Mouse (Mus musculus): Measurements from ENCODE around the gene Btbd7. TPM values are rescaled to one million over a fixed set of nuclear protein-coding genes. Genes with fewer than 3 reads are reported as not detected.
A peak's percentile ranks its signal among the peaks of the same experiment; 100 is the strongest.

Btbd7 gene
- 31.2 and 37.8 TPM in 2 replicates for total RNA-seq (2014; rRNA removed)
- polyA plus RNA-seq (2015; fragmentation: Nextera tagmentation; extraction: Ambion mirVana): 5.1 and 7.0 TPM in 2 replicates

GRCm38 (mm10) chr12:102878031-102878823 is at the start of gene Btbd7:
Gene Btbd7 (minus strand): TSS chr12:102878471.
- peak; percentile 98 for DNase-seq
- no peaks in the 10 kb centered on the region for H3K9me3 ChIP-seq (ENCODE audit: low read length)
- H3K4me1 ChIP-seq (ENCODE audit: insufficient read depth): peaks cover 12% of the 10 kb centered on the region
- peak within 1 kb of the TSS; percentile 93 for H3K27ac ChIP-seq (ENCODE audit: low read depth, low read length)
- peak; percentile 96 for ATAC-seq
- TF ChIP-seq CTCF (IDR thresholded peaks at IDR 0.05; ENCODE audit: low read depth): no peak
- no peaks in the 10 kb centered on the region for H3K27me3 ChIP-seq (ENCODE audit: insufficient read depth, low read length)
- WGBS: 5% methylated on average over 89 of the region's 95 CpGs
- peak within 1 kb of the TSS; percentile 56 for H3K4me2 ChIP-seq (ENCODE audit: low read depth)
- peak within 1 kb of the TSS; percentile 96 for H3K4me3 ChIP-seq (ENCODE audit: low read depth, low read length)
- peak within 1 kb of the TSS; percentile 86 for H3K9ac ChIP-seq
- no peaks in the 10 kb centered on the region for H3K36me3 ChIP-seq (ENCODE audit: insufficient read depth)

DNA sequence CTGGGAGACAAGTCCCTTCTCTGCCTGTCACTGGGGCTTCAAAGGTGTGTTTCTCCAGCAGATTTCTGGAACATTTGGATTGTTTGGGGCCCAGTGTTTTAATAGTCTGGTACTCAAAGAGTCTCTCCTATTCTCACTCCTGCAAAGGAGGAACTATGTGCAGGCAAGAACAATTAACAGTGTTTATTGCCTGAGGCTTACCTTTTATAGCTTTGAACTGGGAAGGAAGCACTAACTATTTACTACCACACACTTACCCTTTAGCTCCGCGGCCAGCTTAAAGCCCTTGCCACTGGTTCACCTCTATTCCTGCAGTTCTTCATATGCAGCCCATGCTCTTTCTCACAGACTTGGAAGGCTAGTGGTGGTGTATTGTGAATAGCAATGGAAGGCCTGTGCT is 37.8 kb upstream of the Btbd7 start:
- ATAC-seq: no peak
- H3K4me1 ChIP-seq (ENCODE audit: insufficient read depth): no peaks in the 10 kb centered on the region
- H3K9ac ChIP-seq: no peak overlapping the region
- 91% methylated on average over 2 of the region's 2 CpGs for WGBS
- H3K36me3 ChIP-seq (ENCODE audit: insufficient read depth): no peaks in the 10 kb centered on the region
- DNase-seq: no peak
- H3K4me2 ChIP-seq (ENCODE audit: low read depth): no peak overlapping the region
- no peak for TF ChIP-seq CTCF (IDR thresholded peaks at IDR 0.05; ENCODE audit: low read depth)
- no peak overlapping the region for H3K4me3 ChIP-seq (ENCODE audit: low read depth, low read length)
- H3K9me3 ChIP-seq (ENCODE audit: low read length): no peaks in the 10 kb centered on the region
- no peaks in the 10 kb centered on the region for H3K27me3 ChIP-seq (ENCODE audit: insufficient read depth, low read length)
- no peak overlapping the region for H3K27ac ChIP-seq (ENCODE audit: low read depth, low read length)

DNA sequence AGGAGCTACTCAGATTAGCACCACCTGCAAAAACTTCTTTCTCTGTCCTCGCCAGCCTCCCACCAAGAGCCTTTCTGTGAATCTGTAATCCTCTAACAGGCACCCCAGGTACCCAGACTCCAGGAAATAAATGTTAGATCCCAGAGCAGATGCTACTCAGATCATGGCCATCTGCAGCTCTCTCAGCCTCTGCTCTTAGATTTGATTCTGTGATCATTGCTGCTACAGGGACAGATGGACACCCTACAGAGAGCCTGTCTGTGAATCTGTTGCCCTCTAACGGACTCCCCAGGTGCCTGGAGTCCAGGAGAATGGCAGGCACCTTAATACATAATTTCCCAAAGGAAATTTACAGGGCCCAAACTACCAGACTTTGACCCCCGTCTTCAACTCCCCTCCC is 29.9 kb upstream of the Btbd7 start:
- Histone ChIP-seq H3K4me2 (ENCODE audit: low read depth) (no peak overlapping the region), H3K27ac (ENCODE audit: low read depth, low read length) (no peak overlapping the region), H3K9ac (no peak overlapping the region), H3K4me1 (ENCODE audit: insufficient read depth) (no peaks in the 10 kb centered on the region), H3K4me3 (ENCODE audit: low read depth, low read length) (no peak overlapping the region), H3K27me3 (ENCODE audit: insufficient read depth, low read length) (no peaks in the 10 kb centered on the region), H3K9me3 (ENCODE audit: low read length) (no peaks in the 10 kb centered on the region), H3K36me3 (ENCODE audit: insufficient read depth) (no peaks in the 10 kb centered on the region)
- WGBS: 41% methylated on average over 3 of the region's 3 CpGs
- ATAC-seq (no peak), DNase-seq (no peak)
- no peak for TF ChIP-seq CTCF (IDR thresholded peaks at IDR 0.05; ENCODE audit: low read depth)

- Histone ChIP-seq H3K36me3 (ENCODE audit: insufficient read depth) (no peaks in the 10 kb centered on the region), H3K9ac (no peak within 1 kb of the TSS), H3K9me3 (ENCODE audit: low read length) (no peaks in the 10 kb centered on the region), H3K27ac (ENCODE audit: low read depth, low read length) (no peak within 1 kb of the TSS), H3K27me3 (ENCODE audit: insufficient read depth, low read length) (no peaks in the 10 kb centered on the region), H3K4me2 (ENCODE audit: low read depth) (no peak within 1 kb of the TSS), H3K4me1 (ENCODE audit: insufficient read depth) (no peaks in the 10 kb centered on the region), H3K4me3 (ENCODE audit: low read depth, low read length) (no peak within 1 kb of the TSS)
- ATAC-seq: no peak
- TF ChIP-seq CTCF (IDR thresholded peaks at IDR 0.05; ENCODE audit: low read depth): no peak
- WGBS: 93% methylated on average over 17 of the region's 17 CpGs
- DNase-seq: no peak
These were observed 20.8 kb upstream of the Btbd7 start, which contains the start of gene Cox8c for GRCm38 (mm10) chr12:102899091-102899490. Gene Cox8c (plus strand): TSS chr12:102899316.

GRCm38 (mm10) chr12:102888568-102888967 is 10.3 kb upstream of the Btbd7 start:
- ATAC-seq (no peak), DNase-seq (no peak)
- no peak overlapping the region for H3K9ac ChIP-seq
- no peak overlapping the region for H3K27ac ChIP-seq (ENCODE audit: low read depth, low read length)
- no peak overlapping the region for H3K4me2 ChIP-seq (ENCODE audit: low read depth)
- H3K4me3 ChIP-seq (ENCODE audit: low read depth, low read length): no peak overlapping the region
- H3K4me1 ChIP-seq (ENCODE audit: insufficient read depth): no peaks in the 10 kb centered on the region
- no peaks in the 10 kb centered on the region for H3K27me3 ChIP-seq (ENCODE audit: insufficient read depth, low read length)
- H3K9me3 ChIP-seq (ENCODE audit: low read length): no peaks in the 10 kb centered on the region
- no peak for TF ChIP-seq CTCF (IDR thresholded peaks at IDR 0.05; ENCODE audit: low read depth)
- WGBS: 42% methylated on average over 5 of the region's 5 CpGs
- no peaks in the 10 kb centered on the region for H3K36me3 ChIP-seq (ENCODE audit: insufficient read depth)

DNA sequence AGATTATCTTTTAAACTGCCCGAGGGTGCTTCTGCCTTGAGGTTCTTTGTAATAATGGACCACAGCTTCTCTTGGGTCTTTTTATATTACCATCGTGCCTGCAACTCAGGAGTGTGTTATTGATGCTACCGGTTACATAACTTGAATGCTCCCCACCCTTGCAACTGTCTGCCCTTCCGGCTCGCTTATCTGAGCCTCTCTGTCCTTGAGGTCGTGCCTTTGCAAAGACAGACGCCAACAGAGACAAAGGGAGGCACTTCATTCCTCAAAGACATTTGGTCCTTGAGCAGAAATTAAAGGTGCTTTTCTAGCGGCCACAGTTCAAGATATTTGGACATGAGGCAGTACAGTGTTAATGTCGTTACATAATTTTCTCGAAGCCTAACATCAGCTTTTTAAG is 9.1 kb upstream of the Btbd7 start:
- Histone ChIP-seq H3K27me3 (ENCODE audit: insufficient read depth, low read length) (no peaks in the 10 kb centered on the region), H3K36me3 (ENCODE audit: insufficient read depth) (no peaks in the 10 kb centered on the region), H3K4me3 (ENCODE audit: low read depth, low read length) (no peak overlapping the region), H3K9ac (no peak overlapping the region), H3K9me3 (ENCODE audit: low read length) (no peaks in the 10 kb centered on the region), H3K4me2 (ENCODE audit: low read depth) (no peak overlapping the region), H3K27ac (ENCODE audit: low read depth, low read length) (no peak overlapping the region), H3K4me1 (ENCODE audit: insufficient read depth) (no peaks in the 10 kb centered on the region)
- no peak for TF ChIP-seq CTCF (IDR thresholded peaks at IDR 0.05; ENCODE audit: low read depth)
- 43% methylated on average over 10 of the region's 10 CpGs for WGBS
- ATAC-seq (no peak), DNase-seq (no peak)

GRCm38 (mm10) chr12:102885735-102886134 is 7.5 kb upstream of the Btbd7 start:
- no peak overlapping the region for H3K27ac ChIP-seq (ENCODE audit: low read depth, low read length)
- peak; percentile 91 for TF ChIP-seq CTCF (IDR thresholded peaks at IDR 0.05; ENCODE audit: low read depth)
- H3K9ac ChIP-seq: no peak overlapping the region
- no peak overlapping the region for H3K4me3 ChIP-seq (ENCODE audit: low read depth, low read length)
- H3K4me1 ChIP-seq (ENCODE audit: insufficient read depth): no peaks in the 10 kb centered on the region
- H3K9me3 ChIP-seq (ENCODE audit: low read length): no peaks in the 10 kb centered on the region
- WGBS: 17% methylated on average over 5 of the region's 5 CpGs
- H3K4me2 ChIP-seq (ENCODE audit: low read depth): no peak overlapping the region
- H3K36me3 ChIP-seq (ENCODE audit: insufficient read depth): no peaks in the 10 kb centered on the region
- DNase-seq: peak; percentile 85
- no peaks in the 10 kb centered on the region for H3K27me3 ChIP-seq (ENCODE audit: insufficient read depth, low read length)
- peak; percentile 94 for ATAC-seq
